Mouse (Mus musculus) intestine, postnatal 0 days (tissue): ENCODE results near the gene Adgre4. TPM values are rescaled to one million over a fixed set of nuclear protein-coding genes. Genes with fewer than 3 reads are reported as not detected.
"Not testable (repeated sequence)": the region's sequence is repeated elsewhere in the genome, so short reads cannot be mapped to it uniquely, and the experiment has no call there.

ENCODE experiments used
- ATAC-seq: fragments of 200-750 bp; cut with Nextera tagmentation; 2 replicates; pipeline ENCODE4 v1.8.0; 2017; ENCODE audit warnings: mild to moderate bottlenecking, moderate TSS enrichment, moderate library complexity
- H3K27ac ChIP-seq: fragments of 300-500 bp; sonication (generic); 2 replicates; pipeline ENCODE4 v1.5.1; 2014; ENCODE audit warnings: mild to moderate bottlenecking, low read depth, low read length, moderate library complexity
- H3K27me3 ChIP-seq: fragments of 300-500 bp; sonication (generic); replicated peaks from 2 replicates; pipeline ENCODE4 v1.6.1; 2014; ENCODE audit warnings: low read length, mixed read lengths; ENCODE audit not compliant: control insufficient read depth, insufficient read depth
- H3K36me3 ChIP-seq: fragments of 300-500 bp; sonication (generic); 2 replicates; pipeline ENCODE4 v1.6.1; 2014; ENCODE audit warnings: mild to moderate bottlenecking, moderate library complexity; ENCODE audit not compliant: control insufficient read depth, insufficient read depth
- H3K4me1 ChIP-seq: fragments of 300-500 bp; sonication (generic); replicated peaks from 2 replicates; pipeline ENCODE4 v1.6.1; 2014; ENCODE audit warnings: antibody characterized with exemption, low read length, mixed read lengths; ENCODE audit not compliant: control insufficient read depth, insufficient read depth
- H3K4me2 ChIP-seq: fragments of 300-500 bp; sonication (generic); replicated peaks from 2 replicates; pipeline ENCODE4 v1.6.1; 2014; ENCODE audit warnings: low read depth, mild to moderate bottlenecking, moderate library complexity
- H3K4me3 ChIP-seq: fragments of 300-500 bp; sonication (generic); 2 replicates; pipeline ENCODE4 v1.5.1; 2014; ENCODE audit warnings: low read depth, low read length
- H3K9ac ChIP-seq: fragments of 300-500 bp; sonication (generic); 2 replicates; pipeline ENCODE4 v1.6.1; 2014; ENCODE audit warnings: mild to moderate bottlenecking, low read depth, low read length
- H3K9me3 ChIP-seq: fragments of 300-500 bp; sonication (generic); 2 replicates; pipeline ENCODE4 v1.6.1; 2016; ENCODE audit warnings: mixed run types; ENCODE audit not compliant: control insufficient read depth
- CTCF ChIP-seq: sonication (generic); IDR thresholded peaks from 2 replicates; pipeline ENCODE4 v1.5.1; 2016; ENCODE audit warnings: low read depth, mild to moderate bottlenecking, control low read depth, antibody characterized with exemption, moderate library complexity
- WGBS: fragments of 180-500 bp; shearing (Covaris S2); extraction: QIAGEN DNeasy Blood & Tissue Kit; methylation state at CpG from one replicate; pipeline ENCODE4 v1.1.7; 2014; 5-methylcytosine and 5-hydroxymethylcytosine counted together
- polyA plus RNA-seq: library from polyadenylated mRNA; unstranded; fragments of >200 nt; fragmentation: Nextera tagmentation; extraction: Ambion mirVana; gene quantifications from 2 replicates; pipeline ENCODE4 v1.2.1, GENCODE M21; 2015

Adgre4 gene
- polyA plus RNA-seq, 1 experiment from 2014 or later, result 0.31 TPM

GRCm38 (mm10) chr17:55877184-55877583 is 127.4 kb downstream of the Adgre4 start:
- no peak overlapping the region for H3K4me2 ChIP-seq
- 0 out of 2 replicates have a peak, but pooled peaks cover 3% of the 10 kb centered on the region for H3K4me1 ChIP-seq
- no peak for ATAC-seq
- TF ChIP-seq CTCF, result no peak
- H3K27me3 ChIP-seq, result no peaks in the 10 kb centered on the region
- no peaks in the 10 kb centered on the region for H3K36me3 ChIP-seq
- H3K9me3 ChIP-seq, result no peaks in the 10 kb centered on the region
- no peak overlapping the region for H3K9ac ChIP-seq
- WGBS, result 71% methylated on average over 4 of the region's 4 CpGs
- H3K4me3 ChIP-seq, result no peak overlapping the region
- no peak overlapping the region for H3K27ac ChIP-seq

GRCm38 (mm10) chr17:55878282-55878635 is 128.5 kb downstream of the Adgre4 start:
- H3K36me3 ChIP-seq, H3K4me1 ChIP-seq, ATAC-seq, H3K9me3 ChIP-seq, H3K27me3 ChIP-seq: not testable (repeated sequence)
- H3K27ac ChIP-seq, result peak overlapping the region; percentile 62
- 0% methylated on average over 6 of the region's 8 CpGs for whole genome bisulfite sequencing
- H3K4me2 ChIP-seq, result peak overlapping the region; percentile 61
- peak overlapping the region; percentile 47 for H3K4me3 ChIP-seq
- peak overlapping the region; percentile 42; the same call in 1 of the 2 replicates for H3K9ac ChIP-seq

DNA sequence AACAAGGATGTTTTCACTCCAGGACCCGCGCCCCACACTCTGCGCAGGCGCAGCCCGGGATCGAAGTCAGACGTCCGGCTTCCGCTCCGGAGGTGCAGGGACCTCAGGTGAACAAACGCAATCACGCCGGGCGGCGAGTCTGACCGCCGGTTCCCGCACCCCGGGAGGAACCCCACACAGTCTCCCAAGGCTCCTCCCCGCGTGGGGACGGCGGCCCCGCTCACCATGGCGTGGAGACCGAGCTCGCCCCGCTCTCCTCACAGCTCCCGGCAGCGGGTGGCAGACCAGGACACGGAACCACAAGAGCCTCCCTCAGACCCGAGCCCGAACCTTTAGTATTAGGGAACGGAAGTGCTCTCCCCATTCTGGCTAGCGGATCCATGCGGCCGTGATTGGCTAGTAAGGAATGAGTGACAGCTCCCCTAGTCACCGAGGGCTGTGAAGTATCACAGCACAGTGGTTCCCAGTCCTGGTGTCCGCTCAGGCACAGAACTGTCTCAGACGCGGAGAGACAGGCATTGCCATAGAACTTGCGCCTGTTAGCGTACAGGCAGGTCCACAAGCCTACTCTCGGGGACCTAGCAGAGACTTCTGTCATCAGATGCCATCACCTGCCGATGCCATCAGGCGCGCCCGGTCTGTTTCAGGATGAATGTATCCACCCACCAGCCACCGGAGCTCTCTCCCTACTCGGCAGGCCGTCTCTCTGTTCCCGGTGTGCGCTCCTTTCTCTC is 129.0 kb downstream of the Adgre4 start, which contains the start of gene Zfp119a:
Zfp119a (minus strand) TSS at position 295 of the 734 bp plus-strand sequence.
- not testable (repeated sequence) for H3K27me3 ChIP-seq, H3K4me1 ChIP-seq, H3K36me3 ChIP-seq, H3K9me3 ChIP-seq
- Histone ChIP-seq H3K4me2 (peak within 1 kb of the TSS; percentile 65), H3K9ac (peak within 1 kb of the TSS; percentile 42), H3K27ac (peak within 1 kb of the TSS; percentile 78), H3K4me3 (peak within 1 kb of the TSS; percentile 47)
- ATAC-seq, result peak; percentile 99
- WGBS, result under 1% methylated on average over 37 of the region's 53 CpGs

GRCm38 (mm10) chr17:55883631-55884030 is 133.8 kb downstream of the Adgre4 start:
- Histone ChIP-seq H3K4me2 (no peak overlapping the region), H3K4me3 (no peak overlapping the region), H3K36me3 (no peaks in the 10 kb centered on the region), H3K9ac (no peak overlapping the region), H3K27ac (no peak overlapping the region), H3K27me3 (no peaks in the 10 kb centered on the region), H3K9me3 (no peaks in the 10 kb centered on the region), H3K4me1 (no peaks in the 10 kb centered on the region)
- 44% methylated on average over 2 of the region's 2 CpGs for WGBS
- peak; percentile 39; the same call in 1 of the 2 replicates for ATAC-seq
- TF ChIP-seq CTCF, result no peak

- TF ChIP-seq CTCF, result peak; percentile 41
- WGBS, result 55% methylated on average over 2 of the region's 2 CpGs
- no peak for ATAC-seq
Measured at GRCm38 (mm10) chr17:55884912-55885311, 135.1 kb downstream of the Adgre4 start.

GRCm38 (mm10) chr17:55892406-55892955 is 142.7 kb downstream of the Adgre4 start:
- peak overlapping the region; percentile 60 for H3K4me2 ChIP-seq
- not testable (repeated sequence) for H3K4me1 ChIP-seq, H3K36me3 ChIP-seq, H3K9me3 ChIP-seq, H3K27me3 ChIP-seq, ATAC-seq
- H3K9ac ChIP-seq, result 0 out of 2 replicates have a peak overlapping the region, but pooled peaks have one; percentile 37
- H3K27ac ChIP-seq, result peak overlapping the region; percentile 68
- WGBS, result 8% methylated on average over 5 of the region's 8 CpGs
- H3K4me3 ChIP-seq, result peak overlapping the region; percentile 46

More at GRCm38 (mm10) chr17:55884912-55885311, 135.1 kb downstream of the Adgre4 start:
- no peaks in the 10 kb centered on the region for H3K27me3 ChIP-seq
- no peaks in the 10 kb centered on the region for H3K4me1 ChIP-seq
- no peak overlapping the region for H3K27ac ChIP-seq
- no peaks in the 10 kb centered on the region for H3K36me3 ChIP-seq
- no peaks in the 10 kb centered on the region for H3K9me3 ChIP-seq
- H3K9ac ChIP-seq, result no peak overlapping the region
- H3K4me3 ChIP-seq, result no peak overlapping the region
- H3K4me2 ChIP-seq, result no peak overlapping the region
